Mouse (Mus musculus) megakaryocyte-erythroid progenitor cell, adult 5-6 weeks (primary cell): ENCODE measurements around the gene Timm29. TPM values are rescaled to one million over a fixed set of nuclear protein-coding genes. Genes with fewer than 3 reads are reported as not detected.

Experiments
- ATAC-seq: replicated peaks from 2 replicates; pipeline ENCODE4 v1.8.0; 2016; ENCODE audit warnings: mild to moderate bottlenecking, inconsistent platforms; ENCODE audit not compliant: severe bottlenecking, poor library complexity, low FRiP score, low TSS enrichment
- total RNA-seq, 2 experiments: library from RNA; stranded (forward) in 1 of 2; stranded (reverse) in 1 of 2; fragments of 200-1000, 215-1000 nt in 1 of 2; fragments of >200 nt in 1 of 2; fragmentation: Nextera tagmentation in 1 of 2; gene quantifications; 2 replicates each; pipeline ENCODE4 v1.2.3; 2014 to 2017

The Timm29 gene
- total RNA-seq, 2 experiments from 2014 or later, result 27.2 to 51.4 TPM

DNA sequence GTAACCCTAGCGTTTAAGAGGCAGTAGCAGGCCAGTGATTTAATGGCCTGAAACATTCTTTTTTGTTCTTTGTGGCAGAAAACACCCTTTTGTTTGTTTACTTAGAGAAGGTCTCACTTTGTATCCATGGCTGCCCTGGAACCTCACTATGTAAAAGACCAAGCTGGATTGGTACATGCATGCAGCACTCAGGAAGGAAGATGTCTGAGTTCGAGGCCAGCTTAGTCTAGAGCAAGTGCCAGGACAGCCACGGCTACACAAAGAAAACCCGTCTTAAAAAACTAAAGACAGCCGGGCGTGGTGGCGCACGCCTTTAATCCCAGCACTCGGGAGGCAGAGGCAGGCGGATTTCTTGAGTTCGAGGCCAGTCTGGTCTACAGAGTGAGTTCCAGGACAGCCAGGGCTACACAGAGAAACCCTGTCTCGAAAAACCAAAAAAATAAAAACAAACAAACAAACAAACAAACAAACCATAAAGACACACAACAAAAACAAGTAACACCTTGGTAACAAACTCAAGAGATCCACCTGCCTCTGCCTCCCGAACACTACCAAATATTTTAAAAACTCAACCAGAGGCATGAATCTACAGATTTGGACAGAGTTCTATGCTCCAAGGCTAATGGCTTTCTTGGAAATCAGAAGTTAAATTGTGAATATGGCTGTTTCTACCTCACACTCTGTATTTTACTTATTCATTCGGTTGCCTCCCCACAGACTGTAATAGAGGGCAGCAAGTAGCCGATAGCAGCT is 22.5 kb downstream of the Timm29 start:
- no peak for ATAC-seq

DNA sequence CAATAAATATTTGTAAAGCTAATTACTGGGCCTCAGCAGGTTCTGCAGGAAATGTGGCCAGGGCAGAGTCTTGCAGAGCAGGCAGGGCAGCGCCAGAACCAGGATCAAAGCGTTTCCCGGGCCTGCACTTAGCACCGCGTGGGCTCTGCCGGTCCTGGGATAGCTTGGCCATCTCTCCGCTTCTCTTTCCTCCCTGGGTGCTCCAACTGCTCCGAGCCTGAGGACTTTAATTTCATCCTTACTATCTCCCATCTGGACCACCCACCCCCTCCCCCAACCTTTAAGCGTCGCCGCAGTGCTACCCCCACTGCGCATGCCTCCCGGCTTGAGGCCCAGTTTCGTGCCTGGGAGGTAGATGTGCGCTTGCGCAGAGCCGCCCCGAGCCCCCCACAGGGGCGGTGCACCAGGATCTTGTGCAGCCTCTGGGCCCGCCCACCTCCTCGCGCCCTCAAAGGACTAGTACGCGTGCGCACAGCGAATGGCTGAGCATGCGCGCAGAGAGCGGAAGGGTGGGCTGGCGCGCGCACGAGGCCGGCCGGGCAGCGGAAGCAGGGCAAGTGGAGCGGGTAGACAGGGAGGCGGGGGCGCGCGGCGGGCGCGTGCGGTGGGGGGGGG is 23.2 kb downstream of the Timm29 start, which contains the start of gene Smarca4:
Gene Smarca4 (plus strand): TSS at position 553 of the 615 bp plus-strand sequence.
- ATAC-seq, result peak; percentile 93

DNA sequence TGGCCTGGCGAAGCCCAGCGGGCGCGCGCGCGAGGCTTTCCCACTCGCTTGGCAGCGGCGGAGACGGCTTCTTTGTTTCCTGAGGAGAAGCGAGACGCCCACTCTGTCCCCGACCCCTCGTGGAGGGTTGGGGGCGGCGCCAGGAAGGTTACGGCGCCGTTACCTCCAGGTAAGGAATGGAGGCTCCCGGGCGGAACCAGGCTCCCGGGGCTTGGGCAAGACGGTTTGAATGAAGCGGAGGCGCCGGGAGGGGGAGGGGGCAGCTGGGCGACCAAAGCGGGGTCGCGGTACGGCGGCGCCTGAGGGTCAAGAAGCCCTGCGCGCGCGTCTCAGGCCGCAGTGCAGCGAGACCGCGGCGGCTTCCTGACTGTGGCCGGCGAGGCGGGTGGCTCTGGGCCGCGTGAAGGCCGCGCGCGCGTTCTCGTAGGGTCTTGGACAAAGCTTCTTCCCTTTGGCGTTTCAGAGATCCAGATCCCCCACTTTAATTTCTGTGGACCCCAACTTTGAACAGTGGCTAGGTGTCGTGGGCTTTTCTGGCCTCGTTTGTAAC is 23.8 kb downstream of the Timm29 start:
- peak; percentile 40 for ATAC-seq

DNA sequence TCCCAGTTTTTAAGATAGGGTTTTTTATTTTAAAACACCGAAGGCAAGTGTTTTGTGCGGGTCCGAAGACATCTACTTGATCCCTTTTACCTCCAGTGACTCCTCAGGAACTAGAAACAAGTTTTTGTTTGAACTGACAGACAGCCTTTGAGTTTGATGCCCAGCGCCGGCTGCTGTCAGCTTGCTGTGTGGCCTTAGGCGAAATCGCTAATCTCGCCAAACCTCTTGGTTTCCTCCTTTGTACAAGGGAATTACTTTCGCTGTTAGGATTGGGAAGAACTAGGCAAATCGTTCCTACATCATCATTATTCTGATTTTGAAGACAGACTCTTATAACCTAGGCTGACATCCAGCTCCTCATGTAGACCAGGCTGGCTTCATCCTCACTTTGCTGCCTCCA is 24.5 kb downstream of the Timm29 start:
- ATAC-seq, result no peak

DNA sequence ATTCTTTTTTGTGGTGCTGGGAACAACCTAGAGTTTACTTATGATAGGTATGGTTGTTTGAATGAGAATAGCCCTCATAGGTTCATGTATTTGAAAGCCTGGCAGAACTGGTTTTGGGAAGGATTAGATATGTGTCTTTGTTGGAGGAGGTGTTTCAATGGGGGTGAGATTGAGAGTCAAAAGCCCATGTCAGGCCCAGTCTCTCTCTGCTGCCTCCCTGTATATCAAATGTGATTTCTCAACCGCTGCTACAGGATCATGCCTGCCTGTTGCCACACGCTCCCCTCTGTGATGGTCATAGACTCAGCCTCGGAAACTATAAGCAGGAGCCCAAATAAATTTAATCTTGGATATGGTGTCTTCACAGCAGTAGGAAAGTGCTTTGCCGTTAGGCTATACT is 27.7 kb downstream of the Timm29 start:
- ATAC-seq, result no peak

DNA sequence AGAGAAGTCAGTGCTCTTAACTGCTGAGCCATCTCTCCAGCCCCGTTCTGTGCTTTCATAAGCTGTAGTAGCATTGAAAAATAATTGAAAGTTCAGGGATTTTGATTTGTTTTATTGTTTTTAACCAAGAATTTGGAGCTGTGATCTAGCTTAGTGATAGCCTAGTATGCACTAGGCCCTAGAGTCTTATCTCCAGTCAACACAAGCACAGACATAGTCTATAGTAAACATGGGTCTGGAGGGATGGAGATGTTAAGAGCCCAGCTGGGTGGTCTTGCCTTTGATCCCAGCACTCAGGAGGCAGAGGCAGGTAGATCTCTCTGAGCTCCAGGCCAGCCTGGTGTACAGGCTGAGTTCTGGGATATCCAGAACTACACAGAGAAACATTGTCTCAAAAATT is 30.2 kb downstream of the Timm29 start:
- 0 out of 2 replicates have a peak, but pooled peaks have one; percentile 54 for ATAC-seq

DNA sequence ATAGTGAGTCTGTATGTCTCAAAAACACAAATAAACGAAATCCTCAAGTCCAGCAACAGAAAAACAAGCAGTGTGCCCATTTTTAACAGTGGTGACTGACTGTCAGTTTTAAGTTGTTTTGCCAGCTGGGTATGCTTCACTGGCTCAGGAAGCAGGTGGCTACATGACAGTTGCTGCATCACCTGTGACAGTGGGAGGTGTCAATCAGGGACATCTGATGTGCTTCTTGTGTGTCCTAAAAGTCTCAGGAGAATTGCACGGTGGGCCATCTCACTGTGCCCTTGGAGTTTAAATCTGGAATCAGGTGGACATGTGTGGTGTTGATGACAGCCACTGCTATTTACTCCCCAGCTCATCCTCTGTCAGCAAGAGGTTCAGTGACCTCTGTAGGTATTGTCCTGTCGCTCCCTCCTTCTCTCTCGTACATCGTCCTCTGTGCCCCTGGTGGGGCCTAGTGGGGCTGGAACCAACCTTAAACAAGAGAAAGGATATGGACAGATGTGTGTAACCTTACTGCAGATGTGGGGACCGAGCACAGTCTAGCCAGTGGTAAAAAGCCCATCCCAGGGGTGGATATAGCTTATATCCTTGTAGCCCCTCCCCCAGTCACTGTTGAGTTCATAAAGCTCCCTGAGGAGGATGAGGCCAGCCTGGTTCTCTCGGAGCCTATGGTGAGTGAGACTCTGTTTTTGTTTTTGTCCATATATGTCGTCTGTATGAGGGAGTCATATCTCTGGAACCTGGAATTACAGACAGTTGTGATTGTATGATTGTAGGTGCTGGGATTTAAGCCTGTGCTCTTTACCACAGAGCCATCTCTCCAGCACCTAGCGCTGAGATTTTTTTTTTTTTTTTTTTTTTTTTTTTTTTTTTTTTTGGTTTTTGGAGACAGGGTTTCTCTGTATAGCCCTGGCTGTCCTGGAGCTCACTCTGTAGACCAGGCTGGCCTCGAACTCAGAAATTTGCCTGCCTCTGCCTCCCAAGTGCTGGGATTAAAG is 33.1 kb downstream of the Timm29 start:
- no peak for ATAC-seq

DNA sequence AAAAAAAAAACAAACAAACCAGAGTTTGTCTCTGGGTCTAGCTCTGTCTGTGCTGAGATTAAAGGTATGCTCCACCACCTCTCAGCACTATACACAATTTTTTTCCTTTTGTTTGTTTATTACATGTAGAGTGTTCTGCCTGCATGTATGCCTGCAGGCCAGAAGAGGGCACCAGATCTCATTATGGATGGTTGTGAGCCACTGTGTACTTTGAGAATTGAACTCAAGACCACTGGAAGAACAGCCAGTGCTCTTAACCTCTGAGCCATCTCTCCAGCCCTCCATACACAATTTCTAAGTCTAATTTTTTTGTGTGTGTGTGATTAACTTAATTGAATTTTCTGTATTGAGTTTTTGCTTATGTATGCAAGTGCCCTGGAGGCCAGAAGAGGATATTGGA is 34.0 kb downstream of the Timm29 start:
- ATAC-seq, result no peak

DNA sequence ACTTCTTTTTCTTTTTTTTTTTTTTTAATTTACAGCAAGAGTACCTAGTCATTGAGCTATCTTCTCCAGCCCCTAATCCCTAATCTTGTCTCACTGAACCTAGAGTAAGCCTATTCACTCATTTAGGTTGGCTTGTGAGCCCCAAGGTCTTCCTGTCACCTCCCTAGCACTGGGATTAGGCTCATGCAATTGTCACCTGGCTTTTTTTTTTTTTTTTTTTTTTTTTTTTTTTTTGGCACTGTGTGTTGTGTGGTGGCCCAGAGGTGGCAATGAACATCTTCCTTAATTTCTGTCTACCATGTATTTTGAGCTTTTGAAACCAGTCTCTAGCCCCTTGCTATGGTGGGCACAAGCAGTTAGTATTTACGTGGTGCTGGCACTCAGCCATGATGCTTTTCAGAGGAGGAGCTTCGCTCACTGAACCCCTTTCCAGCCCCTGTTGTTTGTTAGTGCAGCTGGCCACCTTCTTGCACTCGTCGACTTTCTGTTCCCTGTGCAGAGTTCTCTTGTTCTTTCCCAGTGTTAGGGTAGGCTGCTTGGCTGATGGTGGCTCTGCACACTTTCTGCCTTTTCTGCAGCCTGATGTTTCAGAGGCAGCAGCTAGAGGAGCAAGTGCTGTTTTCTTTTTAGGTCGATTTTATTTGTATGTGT is 34.7 kb downstream of the Timm29 start:
- no peak for ATAC-seq

DNA sequence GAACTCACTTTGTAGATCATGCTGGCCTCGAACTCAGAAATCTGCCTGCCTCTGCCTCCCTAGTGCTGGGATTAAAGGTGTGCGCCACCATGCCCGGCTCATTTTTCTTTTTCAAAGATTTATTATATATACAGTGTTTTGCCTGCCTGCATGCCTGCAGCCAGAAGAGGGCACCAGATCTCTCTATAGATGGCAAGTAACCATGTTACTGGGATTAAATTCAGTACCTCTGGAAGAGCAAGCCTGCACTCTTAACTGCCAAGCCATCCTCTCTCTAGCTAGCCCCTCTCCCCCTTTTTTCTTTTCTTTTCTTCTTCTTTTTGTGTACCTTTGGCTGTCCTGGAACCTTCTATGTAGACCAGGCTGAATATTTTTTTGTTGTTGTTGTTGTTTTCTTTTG is 38.2 kb downstream of the Timm29 start:
- peak; percentile 67 for ATAC-seq

DNA sequence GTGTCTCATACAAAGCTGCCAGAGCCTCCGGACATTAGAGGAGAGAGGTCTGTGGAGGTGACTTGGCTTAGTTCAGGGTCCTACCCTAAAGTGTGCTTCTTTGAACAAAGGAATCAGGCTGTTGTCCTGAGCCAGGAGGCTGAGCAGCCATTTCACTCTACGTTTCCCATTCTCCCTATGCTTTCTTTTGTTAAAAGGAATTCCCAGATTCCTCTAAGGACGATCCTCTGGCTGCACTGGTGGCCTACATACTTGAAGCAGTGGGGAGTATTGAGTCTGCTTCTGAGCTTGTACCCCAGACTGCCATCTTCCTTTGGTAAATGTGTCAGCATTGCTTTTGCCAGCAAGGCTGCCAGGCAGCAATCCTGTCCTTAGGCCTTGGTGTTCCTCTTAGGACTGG is 40.6 kb downstream of the Timm29 start:
- ATAC-seq, result no peak

DNA sequence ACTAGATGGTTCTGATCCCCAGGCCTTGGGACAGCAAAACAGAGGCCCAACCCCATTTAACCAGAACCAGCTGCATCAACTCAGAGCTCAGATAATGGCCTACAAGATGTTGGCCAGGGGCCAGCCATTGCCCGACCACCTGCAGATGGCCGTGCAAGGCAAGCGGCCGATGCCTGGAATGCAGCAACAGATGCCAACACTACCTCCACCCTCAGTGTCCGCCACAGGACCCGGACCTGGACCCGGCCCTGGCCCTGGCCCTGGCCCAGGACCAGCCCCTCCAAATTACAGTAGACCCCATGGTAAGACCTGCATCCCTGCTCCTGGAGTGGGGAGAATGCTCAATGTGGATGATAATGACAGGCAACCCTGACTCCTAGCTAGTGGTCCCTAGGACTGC is 43.1 kb downstream of the Timm29 start:
- ATAC-seq, result no peak

DNA sequence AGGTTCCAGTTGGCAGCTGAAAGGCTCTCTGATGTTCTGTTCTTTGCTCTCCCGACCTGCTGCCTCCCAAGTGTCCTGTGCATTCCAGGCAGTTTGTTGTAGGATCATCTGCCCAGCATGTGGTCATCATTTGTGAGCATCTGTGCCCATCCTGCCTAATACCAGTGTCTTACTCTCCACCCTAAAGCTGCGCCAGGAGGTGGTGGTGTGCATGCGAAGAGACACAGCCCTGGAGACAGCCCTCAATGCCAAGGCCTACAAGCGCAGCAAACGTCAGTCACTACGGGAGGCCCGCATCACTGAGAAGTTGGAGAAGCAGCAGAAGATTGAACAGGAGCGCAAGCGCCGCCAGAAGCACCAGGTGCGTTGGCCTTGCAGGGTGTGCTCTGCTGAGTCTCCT is 46.5 kb downstream of the Timm29 start:
- ATAC-seq, result no peak

Other genes starting within 250 kb of the Timm29 start
- 76.3 and 86.0 TPM in 2 replicates for gene Ilf3, start 224.9 kb upstream of the Timm29 start, total RNA-seq (2014; fragmentation: Nextera tagmentation)
- gene Ilf3, start 224.9 kb upstream of the Timm29 start, total RNA-seq (2017), result 67.3 and 88.4 TPM in 2 replicates
- gene Qtrt1, start 180.9 kb upstream of the Timm29 start, total RNA-seq (2014; fragmentation: Nextera tagmentation), result 56.6 and 56.8 TPM in 2 replicates
- gene Qtrt1, start 180.9 kb upstream of the Timm29 start, total RNA-seq (2017), result 23.5 and 36.1 TPM in 2 replicates
- 62.6 and 81.4 TPM in 2 replicates for gene Dnm2, start 167.8 kb upstream of the Timm29 start, total RNA-seq (2014; fragmentation: Nextera tagmentation)
- gene Dnm2, start 167.8 kb upstream of the Timm29 start, total RNA-seq (2017), result 58.7 and 63.8 TPM in 2 replicates
- 17.0 and 26.4 TPM in 2 replicates for gene Tmed1, start 82.5 kb upstream of the Timm29 start, total RNA-seq (2014; fragmentation: Nextera tagmentation)
- 13.5 and 14.6 TPM in 2 replicates for gene Tmed1, start 82.5 kb upstream of the Timm29 start, total RNA-seq (2017)
- gene AB124611, start 66.5 kb upstream of the Timm29 start, total RNA-seq (2014; fragmentation: Nextera tagmentation), result 2.5 and 5.3 TPM in 2 replicates
- 1.8 and 11.3 TPM in 2 replicates for gene AB124611, start 66.5 kb upstream of the Timm29 start, total RNA-seq (2017)
- 95.2 and 131 TPM in 2 replicates for gene Carm1, start 45.8 kb upstream of the Timm29 start, total RNA-seq (2014; fragmentation: Nextera tagmentation)
- 24.9 and 46.0 TPM in 2 replicates for gene Carm1, start 45.8 kb upstream of the Timm29 start, total RNA-seq (2017)
- 3.6 and 5.6 TPM in 2 replicates for gene Yipf2, start 106 bp downstream of the Timm29 start, total RNA-seq (2014; fragmentation: Nextera tagmentation)
- gene Yipf2, start 106 bp downstream of the Timm29 start, total RNA-seq (2017), result 3.1 and 4.9 TPM in 2 replicates
- 96.0 and 106 TPM in 2 replicates for gene Smarca4, start 23.4 kb downstream of the Timm29 start, total RNA-seq (2014; fragmentation: Nextera tagmentation)
- 55.3 and 82.3 TPM in 2 replicates for gene Smarca4, start 23.4 kb downstream of the Timm29 start, total RNA-seq (2017)
- 8.4 and 14.8 TPM in 2 replicates for gene Ldlr, start 130.8 kb downstream of the Timm29 start, total RNA-seq (2014; fragmentation: Nextera tagmentation)
- gene Ldlr, start 130.8 kb downstream of the Timm29 start, total RNA-seq (2017), result 11.5 and 13.9 TPM in 2 replicates
- 49.0 and 79.0 TPM in 2 replicates for gene Spc24, start 167.6 kb downstream of the Timm29 start, total RNA-seq (2014; fragmentation: Nextera tagmentation)
- gene Spc24, start 167.6 kb downstream of the Timm29 start, total RNA-seq (2017), result 77.1 and 107 TPM in 2 replicates
- gene Kank2, start 206.0 kb downstream of the Timm29 start, total RNA-seq (2014; fragmentation: Nextera tagmentation), result 0.61 TPM in 1 of 2 replicates, not detected in the other
- gene Kank2, start 206.0 kb downstream of the Timm29 start, total RNA-seq (2017), result 0.23 TPM in 1 of 2 replicates, not detected in the other
- not detected in 2 replicates for gene Angptl8, start 242.8 kb downstream of the Timm29 start, total RNA-seq (2014; fragmentation: Nextera tagmentation)
- gene Angptl8, start 242.8 kb downstream of the Timm29 start, total RNA-seq (2017), result not detected in 2 replicates